Mouse (Mus musculus) kidney, postnatal 36 days (tissue): ENCODE data around the gene Ercc8.

Source experiments
- DNase-seq, 2 experiments: peaks; one replicate each; pipeline ENCODE4 v3.0.0; 2021 to 2022; ENCODE audit warnings: mixed read lengths in 2 of 2

The Ercc8 gene

DNA sequence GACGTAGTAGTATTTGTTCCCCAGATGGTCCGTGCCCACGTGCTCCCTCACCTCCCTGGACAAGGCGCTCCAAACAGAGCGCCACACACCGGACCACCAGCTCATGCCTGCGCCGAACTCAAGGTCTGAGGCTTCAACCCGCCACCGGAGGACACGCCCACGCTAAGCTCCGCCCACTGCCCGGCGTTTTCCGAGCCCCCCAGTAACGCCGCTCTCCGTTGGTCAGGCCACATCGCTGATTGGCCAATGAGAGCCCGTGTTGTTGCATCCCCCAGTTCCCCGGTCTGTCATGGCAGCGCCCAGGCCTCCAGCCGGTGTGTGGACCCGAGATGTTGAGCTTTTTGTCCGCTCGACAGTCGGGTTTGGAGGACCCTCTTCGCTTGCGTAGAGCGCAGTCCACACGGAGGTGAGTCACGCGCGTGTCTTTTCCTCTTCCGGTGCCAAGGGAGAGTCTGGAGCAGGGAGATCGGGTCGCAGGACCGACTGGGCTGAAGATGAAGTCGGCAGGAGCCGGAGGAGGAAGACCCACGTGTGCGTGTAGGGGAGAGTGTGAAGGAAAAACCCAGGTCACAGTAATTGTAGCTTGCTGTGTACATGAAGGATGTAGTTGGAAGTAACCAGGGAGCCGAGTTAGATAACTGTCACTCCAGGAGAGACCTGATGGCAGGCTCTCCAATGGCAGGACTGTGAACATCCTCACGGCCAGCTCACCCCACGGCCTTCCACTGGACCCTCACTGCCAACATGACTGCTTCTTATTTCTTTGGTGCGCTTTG is at the start of gene Ercc8, which contains the start of gene Ndufaf2:
TSS of gene Ercc8 (plus strand) at position 267 of the 776 bp plus-strand sequence.
TSS of gene Ndufaf2 (minus strand) at position 159 of the 776 bp plus-strand sequence.
- peak; percentile 96 to 99 for DNase-seq

DNA sequence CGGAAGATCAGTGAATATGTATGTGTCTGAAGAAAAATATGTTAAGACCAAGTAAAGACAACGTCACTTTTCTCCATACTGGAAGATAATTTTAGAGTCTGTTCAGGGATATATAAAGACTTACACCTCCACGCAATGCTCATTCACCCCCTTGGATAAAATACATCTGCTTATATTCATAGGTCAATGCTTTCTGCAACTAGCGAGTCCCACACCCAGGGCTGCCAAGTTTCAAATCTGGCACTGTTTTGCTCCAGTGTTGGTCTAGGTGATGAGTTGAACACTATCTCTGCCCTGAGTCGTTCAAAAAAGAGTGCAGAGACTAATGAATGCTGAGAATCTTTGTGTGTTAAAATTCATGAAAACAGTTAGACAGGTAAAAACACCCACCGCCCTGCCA is 47.6 kb upstream of the Ercc8 start:
- DNase-seq = no peak

DNA sequence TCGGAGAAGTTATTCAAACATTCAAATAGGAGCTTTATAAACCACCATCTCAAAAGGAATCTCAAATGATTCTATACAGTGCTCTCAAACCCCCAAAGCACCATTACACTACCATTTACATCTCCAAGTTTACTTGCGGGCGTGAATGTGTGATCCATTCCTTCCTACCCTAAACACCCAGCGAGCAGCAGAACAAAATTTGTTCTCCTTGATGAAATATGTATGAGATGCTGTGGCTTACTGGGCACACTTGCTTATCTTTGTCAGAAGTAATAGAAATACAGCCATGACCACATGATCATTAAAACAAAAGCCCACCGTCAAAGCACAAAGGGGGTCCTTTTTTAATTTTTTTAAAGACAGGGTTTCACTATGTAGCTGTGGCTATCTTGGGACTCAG is 45.0 kb upstream of the Ercc8 start:
- DNase-seq = no peak

DNA sequence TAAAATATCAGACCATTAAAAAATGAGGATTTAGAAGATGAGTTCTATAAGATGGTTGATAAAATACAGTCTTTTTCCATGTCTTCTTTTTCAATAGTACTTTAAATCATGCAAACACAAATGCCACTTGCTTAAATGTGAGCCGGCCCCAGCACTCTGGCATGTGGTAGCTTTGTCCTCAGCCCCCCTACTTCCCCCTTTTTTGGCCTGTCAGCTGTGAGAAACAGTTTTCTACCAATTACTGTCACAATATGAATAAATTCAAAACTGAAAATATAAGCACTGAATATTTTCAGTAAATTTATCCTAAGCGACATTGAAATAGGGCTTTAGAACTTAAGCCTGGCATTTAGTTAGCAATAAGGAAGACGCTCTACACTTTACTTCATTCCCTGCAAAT is 44.3 kb upstream of the Ercc8 start:
- DNase-seq = no peak

DNA sequence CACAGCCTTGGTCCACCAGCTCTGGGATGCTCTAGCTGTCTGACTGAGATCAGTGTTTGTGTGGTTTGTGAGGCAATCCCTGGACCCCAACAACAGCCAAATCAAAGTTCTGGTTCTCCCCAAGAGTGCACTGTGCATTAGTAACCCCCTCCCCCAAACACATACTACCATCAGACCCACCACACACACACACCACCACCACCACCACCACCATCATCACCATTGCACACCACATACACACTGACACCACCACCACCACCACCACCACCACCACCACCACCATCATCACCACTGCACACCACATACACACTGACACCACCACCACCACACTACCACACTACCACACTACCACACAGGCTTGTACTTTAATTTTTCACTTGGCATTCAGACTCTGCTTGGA is 40.9 kb upstream of the Ercc8 start:
- no peak for DNase-seq

DNA sequence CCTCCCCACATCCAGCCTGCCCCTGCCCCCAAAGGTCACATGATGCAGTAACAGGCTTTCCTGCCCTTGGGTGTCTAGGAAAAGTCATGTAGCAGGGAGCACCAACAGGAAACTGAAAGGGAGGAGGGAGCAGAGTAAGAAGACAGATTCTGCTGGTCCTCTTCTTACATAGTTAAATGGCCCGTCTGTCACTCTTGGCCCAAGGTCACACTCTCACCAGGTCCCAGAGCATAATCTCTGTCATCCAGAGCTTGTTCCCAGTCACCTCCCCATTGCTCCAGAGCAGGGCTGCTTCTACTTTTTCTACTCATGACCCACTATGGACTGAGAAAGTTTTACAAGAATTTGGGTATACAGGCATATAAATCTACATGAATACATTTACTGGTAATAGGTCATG is 40.3 kb upstream of the Ercc8 start:
- no peak for DNase-seq

DNA sequence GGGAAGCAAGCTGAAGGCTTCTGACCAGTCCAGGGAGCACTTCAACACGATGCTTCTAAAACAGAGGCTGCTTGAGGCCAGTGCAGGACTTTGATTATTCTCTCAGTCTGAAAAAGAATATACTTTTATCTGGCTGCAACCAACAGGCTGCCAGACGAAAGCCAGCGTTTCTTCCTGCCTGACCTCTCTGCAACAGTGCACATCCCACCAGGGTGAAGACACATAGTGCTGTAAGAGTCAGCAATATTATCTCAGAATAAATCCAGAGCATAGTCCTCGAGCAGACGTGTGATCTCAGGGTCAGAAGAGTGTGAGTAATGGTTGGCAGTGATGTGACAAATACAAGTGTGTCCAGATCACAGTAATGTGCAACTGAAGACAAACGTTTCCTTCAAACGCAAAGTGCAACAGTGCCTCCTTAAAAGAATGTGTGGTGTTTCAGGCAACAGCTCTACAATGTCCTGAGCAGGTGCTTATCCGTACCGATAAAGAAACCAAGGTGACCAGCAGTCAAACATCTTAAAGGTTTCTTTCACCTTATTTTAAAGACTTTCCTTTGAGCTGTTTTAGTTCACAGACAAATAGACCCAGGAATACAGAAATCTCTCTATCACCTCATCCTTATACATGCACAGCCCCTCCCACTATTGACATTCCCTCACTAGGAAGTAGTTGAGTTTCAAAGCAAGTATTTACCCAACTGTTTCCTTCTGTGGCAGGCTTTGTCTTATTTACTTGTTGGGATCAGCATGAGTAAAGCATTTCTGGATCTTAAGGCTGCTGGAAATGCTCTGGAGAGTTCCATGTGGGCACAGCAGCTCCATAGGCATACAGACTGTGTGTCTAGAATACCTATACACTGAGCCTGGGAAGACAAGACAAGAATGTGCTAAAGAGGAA is 38.9 kb upstream of the Ercc8 start:
- no peak for DNase-seq

DNA sequence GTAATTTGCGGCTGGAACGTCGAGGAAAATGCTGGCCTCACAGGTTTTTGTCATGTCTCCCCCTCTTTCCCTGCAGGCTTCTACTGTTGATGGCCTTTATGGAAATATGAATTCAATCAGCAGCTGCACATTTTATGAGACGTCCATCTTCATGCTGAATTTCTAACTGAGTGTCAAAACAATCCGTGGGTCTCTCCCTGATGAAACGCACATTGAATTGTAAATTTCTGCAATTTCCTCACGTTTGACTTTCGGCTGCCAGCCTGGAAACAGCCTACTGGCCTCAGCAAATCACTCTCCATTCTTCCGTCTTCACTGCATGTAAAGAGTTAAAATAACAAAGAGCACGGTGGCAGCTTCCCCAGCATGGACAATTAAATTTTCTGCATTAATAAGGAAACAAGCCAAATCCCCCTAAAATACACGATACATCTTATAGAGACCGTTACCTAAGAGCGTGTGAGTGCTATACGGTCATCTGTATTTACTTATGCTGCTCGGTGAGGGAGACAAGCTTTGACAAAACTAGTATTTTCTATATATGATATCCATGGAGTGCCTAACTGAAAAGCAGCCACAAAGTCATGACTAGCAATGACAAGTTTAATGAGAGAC is 35.3 kb upstream of the Ercc8 start:
- DNase-seq = no peak

DNA sequence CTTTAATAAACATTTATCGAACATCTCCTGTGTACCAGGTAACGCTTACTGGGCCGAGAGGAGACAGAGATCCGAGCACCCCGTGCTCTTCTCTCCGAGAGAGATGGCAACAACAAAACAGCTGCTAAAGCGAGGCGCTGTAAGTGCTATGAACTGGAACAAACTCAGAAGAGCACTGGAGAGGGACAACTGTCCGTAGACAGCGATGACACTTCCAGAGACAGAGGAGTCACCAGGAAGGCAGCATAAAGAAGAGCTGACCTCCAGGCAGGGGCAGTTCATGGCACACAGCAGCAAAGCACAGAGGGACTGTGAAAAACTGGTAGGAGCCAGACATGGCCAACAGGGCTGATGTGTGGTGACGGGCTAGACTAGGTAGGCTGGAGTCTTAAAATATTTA is 34.4 kb upstream of the Ercc8 start:
- DNase-seq = no peak

DNA sequence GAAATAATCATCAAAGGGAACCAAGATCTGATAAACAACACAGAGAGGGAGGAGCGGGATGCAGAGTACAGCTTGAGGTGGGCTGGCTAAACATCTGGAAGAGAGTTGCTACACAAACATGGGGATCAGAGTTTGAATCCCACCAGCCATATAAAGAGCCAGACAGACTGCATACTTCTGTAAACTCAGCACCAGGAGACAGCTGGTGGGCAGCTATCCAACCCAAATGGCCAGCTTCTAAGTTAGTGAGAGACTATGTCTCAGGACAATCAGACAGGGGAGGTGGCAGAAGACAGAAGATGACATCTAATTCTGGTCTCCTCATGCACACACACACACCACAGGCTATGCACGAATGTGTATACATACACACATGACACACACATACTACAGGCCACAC is 32.3 kb upstream of the Ercc8 start:
- no peak for DNase-seq

DNA sequence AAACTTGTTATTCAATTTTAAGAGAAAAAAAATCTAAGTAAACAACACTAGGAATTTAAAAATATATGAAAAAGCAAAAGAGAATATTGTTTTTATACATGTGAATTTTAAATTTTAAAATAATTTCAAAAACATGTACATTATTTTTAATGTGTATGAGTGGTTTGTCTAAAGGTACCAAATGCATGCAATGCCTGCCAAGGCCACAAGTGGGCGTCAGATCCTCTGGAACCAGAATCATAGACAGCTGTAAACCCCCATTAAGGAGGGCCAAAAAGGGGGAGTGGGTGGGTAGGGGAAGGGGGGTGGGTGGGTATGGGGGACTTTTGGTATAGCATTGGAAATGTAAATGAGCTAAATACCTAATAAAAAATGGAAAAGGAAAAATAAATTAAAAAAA is 31.4 kb upstream of the Ercc8 start:
- peak; percentile 32 to 76 for DNase-seq

DNA sequence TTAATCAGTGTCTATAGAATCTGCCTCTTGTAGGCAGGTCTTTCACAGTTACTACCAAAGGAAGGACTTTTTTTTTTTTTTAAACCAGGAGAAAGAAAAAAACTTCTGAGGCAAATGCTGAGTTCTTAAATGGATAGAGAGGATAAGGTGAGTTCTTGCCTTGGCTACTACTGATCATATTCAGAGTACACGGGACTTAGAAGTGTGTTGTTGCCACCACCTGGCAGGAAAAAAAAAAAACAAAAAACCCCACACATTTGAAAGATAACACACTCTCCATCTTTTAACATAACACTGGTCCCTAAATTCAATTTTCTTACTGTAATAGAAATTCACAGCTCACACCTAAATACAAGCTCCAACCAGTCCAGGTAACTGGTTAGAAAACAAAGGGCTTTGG is 30.6 kb upstream of the Ercc8 start:
- DNase-seq = no peak

DNA sequence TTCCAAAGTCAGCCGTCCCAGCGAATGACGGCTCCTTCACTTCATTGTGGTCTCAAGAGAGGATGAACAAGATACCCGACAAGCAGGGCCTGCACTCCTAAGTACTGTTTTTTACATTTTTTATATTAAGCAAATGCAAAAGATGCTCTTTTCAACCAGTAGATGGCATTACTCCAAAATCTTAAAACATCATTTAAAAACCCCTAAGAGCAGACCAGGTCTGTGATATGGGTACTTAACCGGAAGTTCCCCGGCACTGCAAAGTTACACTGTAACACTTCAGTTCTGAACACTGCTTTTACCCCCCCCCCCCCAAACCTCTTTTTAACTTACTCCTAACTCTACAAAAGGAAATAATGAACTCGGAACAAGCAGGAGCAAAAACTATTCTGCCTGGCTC is 29.5 kb upstream of the Ercc8 start:
- DNase-seq = no peak

DNA sequence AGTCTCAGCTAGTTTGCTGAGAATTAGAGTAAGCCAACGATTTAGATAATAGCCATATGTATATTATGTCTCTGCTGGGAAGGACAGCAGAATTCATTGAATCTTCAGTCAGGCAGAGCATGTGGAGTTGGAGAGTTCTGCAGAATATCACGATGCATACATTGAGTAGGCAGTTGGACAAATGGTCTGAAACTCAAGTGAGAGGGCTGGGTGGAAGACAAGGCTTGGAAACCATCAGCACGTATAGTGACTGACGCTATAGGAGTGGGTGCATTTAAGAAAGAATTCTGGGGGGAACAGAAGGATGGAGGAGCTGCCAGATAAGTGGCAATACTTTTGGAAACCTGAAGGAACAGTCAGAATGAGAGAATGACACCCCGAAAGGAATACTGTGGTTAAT is 27.8 kb upstream of the Ercc8 start:
- DNase-seq = no peak

DNA sequence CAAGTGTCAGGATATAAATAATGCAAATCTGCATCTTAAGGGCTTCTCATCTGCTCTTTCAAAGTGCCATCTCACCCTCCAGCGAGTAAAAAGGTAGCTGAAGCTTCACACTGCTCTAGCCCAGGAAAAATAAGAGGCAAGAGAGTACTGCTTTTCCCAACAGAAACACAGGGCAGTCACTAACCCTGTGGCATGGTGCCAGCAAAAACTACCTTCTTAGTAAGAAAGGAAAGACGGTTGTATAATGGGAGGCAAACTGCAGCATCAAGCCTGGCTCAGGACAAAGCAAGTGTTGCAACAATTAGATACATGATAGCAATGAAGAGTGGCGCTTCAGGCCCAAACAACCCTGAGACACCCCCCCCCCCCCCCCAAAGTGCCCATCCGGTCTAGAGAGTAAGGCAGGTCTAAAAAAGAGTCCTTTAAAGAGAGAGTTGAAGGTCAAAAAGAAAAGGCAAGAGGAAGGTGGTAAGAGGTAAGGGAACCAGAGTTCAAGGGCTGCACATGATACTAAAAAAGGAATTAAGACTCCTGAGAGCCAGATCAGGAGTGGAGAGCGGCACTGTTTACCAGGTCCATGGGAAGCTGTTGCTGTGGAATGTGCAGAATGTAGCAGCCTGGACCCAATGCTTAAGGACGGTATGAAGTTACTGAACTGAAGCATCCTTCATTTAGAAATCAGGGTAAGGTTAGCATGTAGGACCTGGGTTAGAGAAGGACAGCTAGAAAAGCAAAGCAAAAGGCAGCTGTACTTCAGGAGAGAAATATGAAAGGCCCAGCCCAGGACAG is 26.3 kb upstream of the Ercc8 start:
- DNase-seq = peak; percentile 58 to 69

DNA sequence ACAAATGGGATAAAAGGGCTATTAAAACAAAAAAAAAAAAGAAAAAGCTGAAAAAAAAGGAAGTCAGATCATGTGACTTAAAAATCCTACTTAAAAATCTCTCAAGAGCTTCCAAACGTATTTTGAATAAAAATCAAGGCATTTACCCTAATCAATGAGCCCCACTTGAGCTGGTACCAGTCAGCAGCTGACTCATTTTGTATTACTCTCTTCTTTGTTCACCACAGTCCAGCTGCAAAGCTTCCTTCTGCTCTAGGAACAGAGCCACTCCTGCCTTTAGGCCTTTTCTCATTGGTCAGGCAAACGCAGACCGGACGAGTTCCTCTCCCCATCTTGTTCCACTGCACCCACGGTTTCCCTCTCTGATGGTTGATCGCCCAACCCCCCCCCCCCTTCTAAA is 22.9 kb upstream of the Ercc8 start:
- no peak for DNase-seq

DNA sequence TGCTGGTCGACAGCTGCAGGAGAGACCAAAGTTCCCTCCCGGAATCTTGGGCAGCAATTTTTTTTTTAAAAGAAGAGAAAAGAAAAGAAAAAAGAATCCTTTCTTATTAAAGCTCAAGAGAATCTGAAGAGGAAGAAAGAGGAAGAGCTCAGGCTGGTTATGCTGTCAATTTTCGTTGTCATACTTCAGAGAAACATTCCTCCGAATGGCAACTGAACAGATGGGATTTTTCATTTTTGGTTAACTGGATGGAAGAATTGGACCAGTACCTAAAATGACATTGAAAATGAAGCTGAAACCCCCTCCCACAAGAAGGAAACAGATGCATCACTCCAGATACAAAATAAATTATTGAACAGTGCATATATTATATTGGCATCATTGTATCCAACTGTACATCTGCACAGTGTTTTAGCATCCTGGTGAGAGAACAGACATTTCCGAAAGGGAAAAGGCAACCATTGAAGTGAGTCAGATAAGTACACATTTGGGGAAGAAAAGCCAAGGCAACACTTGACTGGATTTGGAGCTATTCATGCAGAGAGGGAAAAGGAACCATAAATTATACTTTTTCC is 20.0 kb upstream of the Ercc8 start:
- no peak for DNase-seq

DNA sequence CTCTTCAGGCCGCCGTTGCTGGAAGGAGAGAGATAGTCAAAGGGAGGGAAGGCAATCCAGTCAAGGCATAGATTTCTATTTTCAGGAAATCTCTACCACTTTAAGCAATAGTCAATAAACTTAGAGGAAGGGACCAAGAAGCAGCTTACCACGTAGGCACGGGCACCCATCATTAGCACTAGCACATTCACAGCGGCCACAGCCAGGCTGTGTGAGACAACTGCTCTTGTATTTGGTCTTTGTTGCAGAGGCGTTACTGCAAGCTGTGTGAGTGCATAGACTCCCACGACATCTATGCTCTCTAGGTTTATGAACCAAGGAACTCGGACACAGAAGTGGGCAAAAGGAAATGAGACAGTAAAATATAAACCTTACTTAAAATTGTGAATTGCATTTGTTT is 14.4 kb upstream of the Ercc8 start:
- DNase-seq = no peak

DNA sequence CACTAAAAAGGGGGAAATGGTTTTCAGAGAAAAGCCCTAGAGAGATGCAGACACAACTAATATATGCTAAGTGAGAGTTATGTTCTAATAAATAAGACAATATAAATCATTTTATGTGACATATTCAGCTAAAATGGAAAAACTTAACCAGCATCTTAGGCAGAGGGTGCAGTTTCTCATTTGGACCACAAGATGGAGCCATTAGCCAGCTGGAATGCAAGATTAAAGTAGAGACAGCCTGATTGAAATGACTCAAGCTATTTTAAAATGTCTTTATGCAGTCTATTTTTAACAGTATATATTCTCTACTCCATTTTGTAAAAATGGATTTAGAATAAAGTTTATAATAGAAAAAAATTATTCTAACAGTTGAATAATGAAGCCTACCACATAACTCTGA is 6.7 kb upstream of the Ercc8 start:
- peak in 1 of 2 experiments; percentile 31 for DNase-seq

DNA sequence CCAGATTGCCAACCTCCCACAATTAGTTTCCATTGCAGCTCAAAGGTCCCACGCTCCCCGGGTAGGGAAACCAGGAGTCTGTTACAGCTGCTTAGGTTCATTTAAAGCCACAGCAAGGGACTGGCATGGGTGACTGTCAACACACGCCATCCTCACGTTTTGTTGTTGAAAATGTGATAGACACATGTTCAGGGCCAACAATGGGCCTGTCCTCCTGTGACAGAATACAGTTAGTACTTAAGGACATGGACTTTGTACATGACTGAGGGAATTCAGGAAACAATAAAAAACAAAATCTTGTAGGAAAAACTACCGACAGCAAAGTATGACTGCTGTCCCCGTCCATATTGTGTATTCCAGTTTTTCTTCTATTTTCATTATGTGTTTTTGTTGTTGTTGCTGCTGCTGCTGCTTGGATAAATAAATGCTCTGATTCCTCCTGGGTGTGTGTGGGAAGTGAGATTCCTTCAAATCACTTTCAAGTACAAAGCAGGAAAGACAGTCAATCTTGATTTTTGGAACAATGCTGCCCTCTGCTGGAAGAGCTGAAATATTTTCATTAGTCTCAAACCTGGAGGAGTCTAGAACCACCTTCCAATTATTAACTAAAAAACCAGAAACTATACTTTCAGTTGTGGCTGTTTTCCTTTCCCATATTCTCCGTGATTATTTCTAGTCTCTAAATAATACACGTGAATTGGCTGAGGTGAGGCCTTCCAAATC is 5.7 kb upstream of the Ercc8 start:
- peak; percentile 45 to 56 for DNase-seq

DNA sequence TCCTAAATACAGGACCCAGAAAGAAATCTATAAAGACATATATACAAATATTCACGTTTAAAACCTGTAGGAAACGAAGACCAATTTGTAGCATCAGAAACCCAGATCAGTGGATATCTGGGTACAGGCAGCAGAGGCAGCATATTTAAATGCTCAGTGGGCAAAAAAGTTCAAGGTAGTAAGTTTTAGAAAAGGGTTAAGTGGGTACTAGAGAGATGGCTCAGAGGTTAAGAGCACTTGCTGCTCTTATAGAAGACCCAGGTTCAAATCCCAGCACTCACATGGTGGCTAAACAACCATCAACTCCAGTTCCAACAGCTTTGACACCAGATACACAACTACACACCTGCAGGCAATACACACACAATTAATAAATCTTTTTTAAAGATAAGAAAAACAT is 1.4 kb upstream of the Ercc8 start:
- DNase-seq = no peak
